Mouse (Mus musculus) kidney, postnatal 0 days (tissue): ENCODE measurements around the gene Pnrc1. TPM values are rescaled to one million over a fixed set of nuclear protein-coding genes. Genes with fewer than 3 reads are reported as not detected.
"Not testable (repeated sequence)": the region's sequence is repeated elsewhere in the genome, so short reads cannot be mapped to it uniquely, and the experiment has no call there.

Experiments
- ATAC-seq: fragments of 200-750 bp; cut with Nextera tagmentation; replicated peaks from 2 replicates; pipeline ENCODE4 v1.8.0; 2017; ENCODE audit warnings: low read depth, moderate number of reproducible peaks, moderate TSS enrichment, moderate library complexity; ENCODE audit not compliant: low FRiP score
- DNase-seq: peaks from one replicate; pipeline ENCODE4 v3.0.0-alpha.2; 2016; ENCODE audit warnings: low spot score
- H3K27ac ChIP-seq: fragments of 300-500 bp; sonication (generic); 2 replicates; pipeline ENCODE4 v1.5.1; 2014; ENCODE audit warnings: mild to moderate bottlenecking
- H3K27me3 ChIP-seq: fragments of 300-500 bp; sonication (generic); 2 replicates; pipeline ENCODE4 v1.6.1; 2014; ENCODE audit warnings: low read length, mixed read lengths; ENCODE audit not compliant: insufficient read depth
- H3K36me3 ChIP-seq: fragments of 300-500 bp; sonication (generic); 2 replicates; pipeline ENCODE4 v1.6.1; 2014; ENCODE audit warnings: low read length, mixed read lengths; ENCODE audit not compliant: insufficient read depth
- H3K4me1 ChIP-seq: fragments of 300-500 bp; sonication (generic); replicated peaks from 2 replicates; pipeline ENCODE4 v1.6.1; 2014; ENCODE audit warnings: antibody characterized with exemption, low read length, mixed read lengths; ENCODE audit not compliant: insufficient read depth
- H3K4me2 ChIP-seq: fragments of 300-500 bp; sonication (generic); 2 replicates; pipeline ENCODE4 v1.6.1; 2014; ENCODE audit warnings: mild to moderate bottlenecking, low read length, moderate library complexity, mixed read lengths
- H3K4me3 ChIP-seq: fragments of 300-500 bp; sonication (generic); replicated peaks from 2 replicates; pipeline ENCODE4 v1.5.1; 2014; ENCODE audit warnings: low read depth, low read length
- H3K9ac ChIP-seq: fragments of 300-500 bp; sonication (generic); 2 replicates; pipeline ENCODE4 v1.6.1; 2014; ENCODE audit warnings: low read depth, low read length
- H3K9me3 ChIP-seq: fragments of 300-500 bp; sonication (generic); replicated peaks from 2 replicates; pipeline ENCODE4 v1.6.1; 2016; ENCODE audit warnings: low read length, inconsistent platforms, mixed read lengths
- CTCF ChIP-seq: IDR thresholded peaks from 2 replicates; pipeline ENCODE4 v1.5.1; 2016; ENCODE audit warnings: antibody characterized with exemption, low read depth, mild to moderate bottlenecking, moderate library complexity
- WGBS: fragments of 180-500 bp; shearing (Covaris S2); extraction: QIAGEN DNeasy Blood & Tissue Kit; methylation state at CpG from one replicate; pipeline ENCODE4 v1.1.7; 2014; 5-methylcytosine and 5-hydroxymethylcytosine counted together
- polyA plus RNA-seq: library from polyadenylated mRNA; unstranded; fragments of >200 nt; fragmentation: Nextera tagmentation; extraction: Ambion mirVana; gene quantifications from 2 replicates; pipeline ENCODE4 v1.2.1, GENCODE M21; 2015

Pnrc1 gene
- polyA plus RNA-seq, 1 experiment from 2014 or later: 137 TPM

DNA sequence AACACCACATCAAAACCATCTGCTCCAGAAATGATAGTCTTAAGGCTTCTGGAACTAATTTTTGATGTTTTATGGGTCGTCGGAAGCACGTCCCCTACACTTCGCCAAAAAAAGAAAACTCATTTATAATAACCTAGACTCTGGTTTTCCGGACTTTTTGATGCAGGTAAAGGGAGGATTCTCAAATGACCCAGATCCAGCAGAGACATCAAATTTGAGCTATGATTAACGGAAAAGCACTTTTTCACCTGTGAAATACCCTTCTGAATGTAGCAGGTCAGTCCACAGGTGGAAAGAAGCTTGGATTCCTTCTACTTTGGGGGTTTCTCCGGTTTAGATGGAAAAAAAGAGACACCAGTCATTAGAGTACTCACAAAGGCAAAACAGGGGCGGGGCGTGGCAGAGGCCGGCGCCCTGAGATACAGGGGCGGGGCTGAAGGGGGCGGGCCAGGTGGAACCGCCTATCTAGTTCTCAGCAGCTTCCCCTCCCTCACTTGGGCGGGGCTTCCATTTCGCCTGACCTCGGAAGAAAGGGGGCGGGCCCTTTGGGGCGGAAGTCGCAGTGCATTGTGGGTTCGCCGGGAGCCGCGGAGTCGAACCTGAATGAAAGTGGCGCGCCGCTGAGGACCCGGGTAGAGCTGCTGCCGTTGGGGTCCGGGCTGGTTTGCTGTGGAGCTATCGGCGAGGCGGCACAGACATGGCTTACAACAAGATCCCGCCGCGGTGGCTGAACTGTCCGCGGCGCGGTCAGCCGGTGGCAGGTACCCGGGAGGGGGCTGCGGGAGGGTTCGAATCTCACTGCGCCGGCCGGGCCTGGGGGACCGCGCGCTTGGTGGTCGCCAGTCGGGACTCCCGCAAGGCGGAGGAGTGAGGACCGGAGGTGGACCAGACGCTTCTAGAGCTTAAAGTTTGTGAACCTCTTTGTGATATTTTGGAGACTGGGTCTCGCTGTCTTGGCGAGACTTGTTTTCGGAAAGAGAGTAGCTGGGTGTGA lies 20.1 kb upstream of the Pnrc1 start, which contains the start of gene Rngtt:
Rngtt (plus strand) TSS at position 548 of the 994 bp plus-strand sequence.
- WGBS: 3% methylated on average over 60 of the region's 60 CpGs
- TF ChIP-seq CTCF: no peak; the same call in 1 of the 2 replicates
- H3K4me1 ChIP-seq: no peaks in the 10 kb centered on the region
- peak within 1 kb of the TSS; percentile 82 for H3K4me3 ChIP-seq
- peak; percentile 96 for ATAC-seq
- H3K27me3 ChIP-seq: no peaks in the 10 kb centered on the region
- H3K27ac ChIP-seq: peak within 1 kb of the TSS; percentile 6; the same call in 1 of the 2 replicates
- peak; percentile 98 for DNase-seq
- no peaks in the 10 kb centered on the region for H3K36me3 ChIP-seq
- H3K4me2 ChIP-seq: peak within 1 kb of the TSS; percentile 75
- H3K9ac ChIP-seq: peak within 1 kb of the TSS; percentile 84
- H3K9me3 ChIP-seq: no peaks in the 10 kb centered on the region

DNA sequence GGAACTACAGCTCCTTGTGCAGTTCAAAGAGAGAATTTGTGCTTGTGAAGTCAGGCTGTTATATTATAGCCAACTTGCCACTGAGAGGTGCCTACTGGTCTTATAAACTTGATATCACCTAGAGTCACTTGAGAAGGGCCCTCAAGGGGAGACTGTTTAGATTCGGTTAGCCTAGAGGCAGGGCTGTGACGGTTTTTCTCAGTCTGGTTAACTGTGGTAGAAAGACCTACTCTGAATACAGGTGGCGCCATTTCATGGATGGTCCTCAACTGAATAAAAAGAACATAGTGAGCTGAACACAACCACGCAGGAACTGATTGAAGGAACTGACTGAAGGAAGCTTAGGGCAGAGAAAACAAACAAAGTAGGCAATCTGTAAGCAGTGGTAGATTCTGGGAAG lies 17.2 kb upstream of the Pnrc1 start:
- no peak overlapping the region for H3K4me2 ChIP-seq
- 59% methylated on average over 4 of the region's 4 CpGs for WGBS

DNA sequence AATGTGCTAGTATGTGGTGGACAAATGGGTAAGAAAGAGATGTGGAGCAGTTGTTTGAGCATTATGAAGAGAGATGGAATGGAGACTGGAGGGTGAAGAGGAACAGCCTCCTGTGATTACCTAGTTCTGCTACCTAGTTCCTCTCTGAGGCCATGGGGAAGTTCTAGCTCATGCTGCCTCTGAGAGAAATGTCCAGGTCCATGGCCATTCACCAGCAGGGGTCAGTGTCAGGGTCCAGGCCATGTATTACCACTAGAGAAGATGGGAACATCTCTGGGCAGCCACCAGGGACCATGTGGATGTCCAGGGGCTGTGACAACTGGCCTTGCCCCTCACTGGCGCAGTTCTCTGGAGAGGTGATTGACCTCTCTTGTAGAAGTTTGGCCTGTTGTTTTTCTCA lies 13.1 kb upstream of the Pnrc1 start:
- ATAC-seq: no peak
- Histone ChIP-seq H3K4me1 (no peaks in the 10 kb centered on the region), H3K4me2 (no peak overlapping the region), H3K36me3 (no peaks in the 10 kb centered on the region), H3K27me3 (no peaks in the 10 kb centered on the region), H3K9ac (no peak overlapping the region), H3K9me3 (no peaks in the 10 kb centered on the region), H3K4me3 (no peak overlapping the region), H3K27ac (no peak overlapping the region)
- no peak for DNase-seq
- WGBS: 80% methylated on average over 1 of the region's 1 CpGs
- TF ChIP-seq CTCF: no peak

More for the DNA sequence above, 17.2 kb upstream of the Pnrc1 start:
- no peak for ATAC-seq
- no peak overlapping the region for H3K27ac ChIP-seq
- no peaks in the 10 kb centered on the region for H3K4me1 ChIP-seq
- no peaks in the 10 kb centered on the region for H3K9me3 ChIP-seq
- H3K9ac ChIP-seq: no peak overlapping the region
- no peak for TF ChIP-seq CTCF
- H3K36me3 ChIP-seq: no peaks in the 10 kb centered on the region
- H3K4me3 ChIP-seq: no peak overlapping the region
- DNase-seq: no peak
- H3K27me3 ChIP-seq: no peaks in the 10 kb centered on the region

DNA sequence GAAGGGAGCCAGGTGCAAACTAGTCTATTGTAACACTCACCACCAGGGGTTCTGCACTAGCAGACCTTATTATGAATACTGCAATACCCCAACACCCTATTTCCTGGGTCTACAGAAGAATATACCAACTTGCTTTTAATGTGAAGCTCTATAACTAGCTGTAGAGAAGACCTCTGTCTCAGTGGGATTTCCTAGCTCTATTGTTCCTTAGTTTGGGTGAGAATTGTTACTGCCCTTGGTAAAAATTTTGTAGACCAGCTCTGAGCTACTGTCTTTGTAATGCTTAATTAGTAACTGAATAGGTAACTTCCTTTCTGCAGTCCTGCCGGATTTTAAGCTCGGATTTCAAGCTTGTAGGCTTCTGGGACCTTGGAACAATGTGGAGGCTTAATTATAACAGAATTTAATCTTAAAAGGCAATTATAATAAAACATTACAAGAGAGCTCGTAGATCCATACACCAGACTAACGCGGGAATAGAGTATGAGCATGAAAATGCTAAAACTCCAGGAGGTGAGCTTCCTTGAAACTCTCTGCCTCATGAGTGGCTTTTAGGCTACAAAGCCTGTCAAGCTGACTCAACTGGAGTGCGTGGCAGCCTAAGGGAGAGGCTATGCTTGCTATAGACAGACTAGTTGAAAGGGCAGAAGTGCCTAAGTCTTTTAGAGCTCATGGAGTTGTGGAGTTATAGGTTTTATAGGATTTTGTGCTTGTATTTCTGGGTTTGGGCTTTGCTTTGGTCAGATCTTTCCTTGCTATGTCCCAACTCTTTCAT lies 11.1 kb upstream of the Pnrc1 start:
- not testable (repeated sequence) for H3K4me2 ChIP-seq, DNase-seq, H3K27ac ChIP-seq, H3K9ac ChIP-seq, H3K36me3 ChIP-seq, H3K4me1 ChIP-seq, ATAC-seq, H3K9me3 ChIP-seq, H3K27me3 ChIP-seq, H3K4me3 ChIP-seq
- 77% methylated on average over 6 of the region's 6 CpGs for WGBS

DNA sequence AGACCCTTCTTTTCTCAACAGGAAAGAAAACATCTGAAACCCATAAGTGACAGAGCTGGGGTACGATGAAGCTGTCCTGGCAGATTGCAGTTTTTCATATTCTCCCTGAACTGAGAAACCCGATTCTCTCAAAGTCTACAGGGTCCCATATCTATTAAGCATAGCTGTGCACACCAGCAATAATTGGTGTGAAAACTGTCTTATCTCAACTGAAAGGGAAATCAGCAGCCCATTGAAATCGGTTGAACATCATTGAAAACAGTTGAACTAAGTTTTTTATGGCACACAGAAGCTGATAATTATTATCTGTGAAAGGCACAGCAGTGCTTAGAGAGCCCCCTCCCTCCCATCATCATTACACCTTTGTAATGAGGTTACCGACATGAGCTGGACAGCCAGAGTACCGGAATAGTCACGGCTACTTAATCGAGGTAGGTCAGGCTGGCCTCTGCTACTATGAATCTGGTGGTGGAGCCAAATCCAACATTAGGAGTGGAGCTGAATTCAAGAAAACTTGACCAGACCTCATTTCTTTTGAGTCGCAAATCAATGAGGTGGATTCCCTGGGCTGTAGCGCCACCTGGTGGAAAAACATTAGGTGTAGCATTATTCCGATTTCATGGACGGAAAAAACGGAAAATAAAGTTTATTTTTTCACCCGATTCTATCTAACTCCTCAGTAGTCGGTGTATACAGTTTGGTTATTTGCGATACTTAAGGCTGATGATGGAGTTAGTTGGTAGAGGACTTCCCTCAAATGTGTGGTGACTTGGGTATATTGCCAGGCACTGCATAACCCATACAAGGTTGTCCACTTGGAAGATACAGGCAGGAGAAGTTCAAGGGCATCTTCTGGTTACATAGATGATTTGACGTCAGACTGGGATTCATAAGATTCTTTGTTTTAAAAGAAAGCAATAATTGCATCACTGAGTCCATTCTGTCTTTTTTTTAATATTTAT lies 2.7 kb upstream of the Pnrc1 start:
- no peak overlapping the region for H3K4me3 ChIP-seq
- H3K27ac ChIP-seq: no peak overlapping the region
- H3K4me1 ChIP-seq: no peaks in the 10 kb centered on the region
- H3K9ac ChIP-seq: no peak overlapping the region
- H3K36me3 ChIP-seq: no peaks in the 10 kb centered on the region
- H3K9me3 ChIP-seq: no peaks in the 10 kb centered on the region
- no peaks in the 10 kb centered on the region for H3K27me3 ChIP-seq
- 0 out of 2 replicates have a peak overlapping the region, but pooled peaks have one; percentile 23 for H3K4me2 ChIP-seq
- 20% methylated on average over 16 of the region's 16 CpGs for WGBS
- peak; percentile 95 for TF ChIP-seq CTCF
- peak; percentile 72 for DNase-seq
- no peak for ATAC-seq
